In genomic region chr5:73777282-73777921, GRCm38 (mm10) we compare ENCODE assay signal across 9 mouse cellular contexts.
A peak's percentile ranks its signal among the peaks of the same experiment; 100 is the strongest.
DNase-seq lines count a peak whose midpoint lies in the region; ATAC-seq and TF ChIP-seq lines count a peak whose summit lies in the region.
"Had no signal": no experiment of that assay in that cellular context is flagged by ENCODE, and none has a peak within 500 bp of the region (broad histone marks: within the 10 kb centered on the region; RNA-seq: fewer than 3 reads in every experiment).

No protein-coding gene starts in this region.

- WGBS in heart, embryonic 14.5 days, result 46% methylated on average over 9 of the region's 9 CpGs
- WGBS in stomach, postnatal 0 days, result 45% methylated on average over 9 of the region's 9 CpGs

- H3K27ac ChIP-seq in heart, embryonic 14.5 days (replicated peaks in 1 of 2; ENCODE audit: control insufficient read depth in 1 of 2, insufficient read depth in 1 of 2, low read depth in 2 of 2, low read length in 2 of 2), result peak overlapping the region; percentile 18 to 33; a peak in 2 of 4 replicates
- peak overlapping the region; percentile 56 for H3K27ac ChIP-seq in stomach, postnatal 0 days (replicated peaks)
- H3K27ac ChIP-seq: embryonic facial prominence, embryonic 12.5 days had no signal

- ATAC-seq in heart, embryonic 14.5 days (ENCODE audit: insufficient number of reproducible peaks, insufficient read depth, low FRiP score, low read depth), result peak; percentile 69
- ATAC-seq in stomach, postnatal 0 days (ENCODE audit: low FRiP score, low TSS enrichment), result peak; percentile 94
- no peak for ATAC-seq in monocyte, adult 5-6 weeks (replicated peaks; ENCODE audit: insufficient number of reproducible peaks, low FRiP score, low TSS enrichment, poor library complexity, severe bottlenecking)

- intact Hi-C loops in left cerebral cortex, postnatal 4 days (cut with DNase I), result no loop called here

- peak; percentile 16 to 20 for DNase-seq in layer of hippocampus, adult 8-10 months (ENCODE audit: low spot score in 2 of 2)
- no peak for DNase-seq in layer of hippocampus, postnatal 10 days (ENCODE audit: low spot score in 2 of 2)
- peak; percentile 64 to 77 for DNase-seq in kidney, postnatal 4 days
- peak; percentile 46 for DNase-seq in stomach, postnatal 0 days (ENCODE audit: low spot score)
- no peak for DNase-seq in embryo, embryonic 10.5 days (ENCODE audit: low spot score)
- no peak for DNase-seq in left cerebral cortex, postnatal 4 days

- H3K4me3 ChIP-seq in heart, embryonic 14.5 days (ENCODE audit: control insufficient read depth in 1 of 2, insufficient read depth in 1 of 2, low read depth in 1 of 2, low read length in 2 of 2), result no peak overlapping the region
- H3K4me3 ChIP-seq in stomach, postnatal 0 days (ENCODE audit: low read depth, low read length), result no peak overlapping the region
- H3K4me3 ChIP-seq: embryonic facial prominence, embryonic 12.5 days had no signal

- no peak for TF ChIP-seq EP300 in stomach, postnatal 0 days (optimal IDR thresholded peaks at IDR 0.05)

- H3K9me3 ChIP-seq in heart, embryonic 14.5 days (ENCODE audit: control insufficient read depth, low read length), result no peaks in the 10 kb centered on the region; the same call in 1 of the 2 replicates
- no peaks in the 10 kb centered on the region for H3K9me3 ChIP-seq in stomach, postnatal 0 days (ENCODE audit: control insufficient read depth, low read length)

- no peaks in the 10 kb centered on the region; a peak in 1 of 4 replicates for H3K4me1 ChIP-seq in heart, embryonic 14.5 days (ENCODE audit: control insufficient read depth in 2 of 2, insufficient read depth in 2 of 2, low read length in 2 of 2)
- no peaks in the 10 kb centered on the region for H3K4me1 ChIP-seq in stomach, postnatal 0 days (replicated peaks; ENCODE audit: control insufficient read depth, insufficient read depth)

- no peak for TF ChIP-seq CTCF in stomach, postnatal 0 days (IDR thresholded peaks at IDR 0.05; ENCODE audit: low read depth)

- H3K27me3 ChIP-seq in heart, embryonic 14.5 days (ENCODE audit: control insufficient read depth, insufficient read depth, low read length), result no peaks in the 10 kb centered on the region; the same call in 1 of the 2 replicates
- H3K27me3 ChIP-seq in stomach, postnatal 0 days (ENCODE audit: control insufficient read depth, insufficient read depth, low read length), result no peaks in the 10 kb centered on the region
- H3K27me3 ChIP-seq: embryonic facial prominence, embryonic 12.5 days had no signal

- no peak overlapping the region for H3K4me2 ChIP-seq in heart, embryonic 14.5 days (ENCODE audit: low read length)
- no peak overlapping the region for H3K4me2 ChIP-seq in stomach, postnatal 0 days (replicated peaks; ENCODE audit: low read depth)
- H3K4me2 ChIP-seq: embryonic facial prominence, embryonic 12.5 days had no signal

- no peaks in the 10 kb centered on the region for H3K36me3 ChIP-seq in heart, embryonic 14.5 days (ENCODE audit: control insufficient read depth, insufficient read depth, low read length)
- no peaks in the 10 kb centered on the region for H3K36me3 ChIP-seq in stomach, postnatal 0 days (ENCODE audit: control insufficient read depth, insufficient read depth, low read length)
- H3K36me3 ChIP-seq: embryonic facial prominence, embryonic 12.5 days had no signal

- H3K9ac ChIP-seq in heart, embryonic 14.5 days (ENCODE audit: low read length), result no peak overlapping the region
- H3K9ac ChIP-seq in stomach, postnatal 0 days (ENCODE audit: low read length), result no peak overlapping the region
- H3K9ac ChIP-seq: embryonic facial prominence, embryonic 12.5 days had no signal

Comparison
In these comparisons a context has a peak if more than half of its experiments do, and no peak if none do; other contexts are left out.
1. DNase-seq: peak in layer of hippocampus, adult 8-10 months (2 of 2), kidney, postnatal 4 days (2 of 2) and stomach, postnatal 0 days (single experiment); none in layer of hippocampus, postnatal 10 days (0 of 2), embryo, embryonic 10.5 days (single experiment) and left cerebral cortex, postnatal 4 days (single experiment).